Mouse (Mus musculus): ENCODE results near the gene Ttc36. TPM values are rescaled to one million over a fixed set of nuclear protein-coding genes. Genes with fewer than 3 reads are reported as not detected.
"Not testable (repeated sequence)": the region's sequence is repeated elsewhere in the genome, so short reads cannot be mapped to it uniquely, and the experiment has no call there.

Gene Ttc36
- total RNA-seq, 2 experiments from 2014 or later = 1.4 TPM; not detected in 1

DNA sequence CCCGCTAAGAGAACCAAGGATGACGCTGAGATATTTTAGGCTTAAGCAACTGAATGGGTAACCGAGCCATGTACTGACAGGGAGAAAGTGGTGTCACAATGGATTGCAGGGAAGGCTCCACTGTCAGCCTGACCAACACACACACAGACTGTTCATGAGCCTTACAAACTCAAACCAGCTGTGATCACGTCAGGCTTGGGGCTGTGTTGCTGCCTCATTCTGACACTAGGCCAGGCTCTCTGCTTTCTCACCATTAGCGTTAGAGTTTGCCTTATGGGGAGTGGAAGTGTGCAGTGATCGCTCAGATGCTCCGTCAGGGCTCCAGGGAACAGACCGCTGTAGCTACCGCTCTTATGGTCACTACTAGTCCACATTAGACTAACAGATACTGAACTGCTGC lies 10.0 kb downstream of the Ttc36 start:
- intact Hi-C loops (cut with DNase I) = no loop called here

DNA sequence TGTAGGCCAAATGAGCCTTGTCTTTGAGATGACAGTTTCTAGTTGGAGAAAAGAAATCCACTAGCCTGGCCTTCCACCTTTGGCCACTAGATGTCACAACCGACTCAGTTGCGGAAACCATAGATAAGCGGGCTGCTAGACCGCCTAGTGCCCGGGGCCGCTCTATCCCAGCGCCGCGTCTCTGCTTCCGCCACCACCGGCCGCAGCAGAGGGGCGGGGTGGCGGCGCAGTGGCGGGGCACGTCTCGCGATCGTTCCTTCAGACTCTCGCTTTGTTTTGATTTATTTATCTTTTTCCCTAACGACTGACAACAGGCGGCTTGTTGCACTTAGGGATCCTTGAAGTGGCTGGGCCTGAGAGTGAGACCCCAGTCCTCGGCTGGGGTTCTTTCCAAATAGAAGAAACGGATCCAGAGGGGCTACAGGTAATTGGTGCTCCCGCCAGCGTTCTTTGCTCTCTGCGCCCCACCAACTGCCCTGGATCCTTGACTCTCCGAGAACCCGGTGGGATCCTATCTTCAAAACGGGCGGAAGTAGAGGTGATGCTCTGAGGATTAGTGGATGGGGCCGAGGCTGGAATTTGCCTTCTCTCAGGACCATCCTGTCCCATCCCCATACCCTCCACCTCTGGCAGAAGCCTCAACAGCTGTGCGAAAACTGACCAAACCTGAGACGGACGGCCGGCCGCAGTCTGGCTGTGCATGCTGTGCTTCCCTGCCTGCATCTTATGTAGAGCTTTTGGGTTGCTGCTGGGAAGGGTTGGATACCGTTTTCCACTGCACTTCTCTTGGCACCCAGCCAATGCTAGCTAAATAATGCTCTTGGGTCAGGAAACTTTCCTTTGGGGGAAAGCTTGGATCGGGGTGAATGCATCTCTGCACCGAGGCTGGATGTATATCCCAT lies 29.9 kb downstream of the Ttc36 start:
- intact Hi-C loops (cut with DNase I) = no loop called here
- peak; percentile 88 to 89 for DNase-seq (ENCODE audit: low spot score in 2 of 2)

More for the DNA sequence above, 10.0 kb downstream of the Ttc36 start:
- DNase-seq (ENCODE audit: low spot score in 2 of 2) = no peak

DNA sequence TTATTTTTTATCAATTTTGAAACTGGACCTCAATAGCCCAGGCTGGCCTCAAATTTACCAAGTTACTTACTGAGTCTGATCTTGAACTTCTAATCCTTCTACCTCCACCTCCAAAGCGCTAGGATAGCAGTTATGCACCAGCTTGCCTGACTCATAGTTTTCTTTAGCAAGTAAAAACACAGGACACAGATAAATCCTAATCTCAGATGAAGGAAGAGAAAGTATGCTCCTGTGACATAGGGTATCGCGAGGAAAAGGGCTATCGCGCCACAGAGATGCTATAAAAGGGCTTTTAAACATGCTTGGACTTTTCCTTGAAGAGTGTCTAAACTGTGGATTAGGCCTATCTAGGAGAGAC lies 30.5 kb downstream of the Ttc36 start:
- no peak for DNase-seq (ENCODE audit: low spot score in 2 of 2)
- intact Hi-C loops (cut with DNase I) = no loop called here

DNA sequence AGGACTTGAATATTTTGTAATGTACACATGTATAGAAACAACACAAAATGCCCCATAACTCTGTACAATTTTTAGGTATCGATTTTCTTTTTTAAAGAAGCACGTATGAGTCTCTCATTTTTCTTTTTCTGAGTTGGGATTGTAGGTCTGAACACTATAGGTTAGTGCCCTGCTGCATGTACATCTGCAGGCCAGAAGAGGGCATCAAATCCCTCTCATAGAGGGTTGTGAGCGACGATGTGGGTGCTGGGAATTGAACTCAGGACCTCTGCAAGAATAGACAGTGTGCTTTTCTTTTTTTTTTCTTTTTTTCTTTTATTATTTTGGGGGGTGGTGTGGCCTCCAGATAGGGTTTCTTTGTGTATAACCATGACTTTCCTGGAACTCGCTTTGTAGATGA lies 31.5 kb downstream of the Ttc36 start:
- intact Hi-C loops (cut with DNase I) = no loop called here
- no peak for DNase-seq (ENCODE audit: low spot score in 2 of 2)

DNA sequence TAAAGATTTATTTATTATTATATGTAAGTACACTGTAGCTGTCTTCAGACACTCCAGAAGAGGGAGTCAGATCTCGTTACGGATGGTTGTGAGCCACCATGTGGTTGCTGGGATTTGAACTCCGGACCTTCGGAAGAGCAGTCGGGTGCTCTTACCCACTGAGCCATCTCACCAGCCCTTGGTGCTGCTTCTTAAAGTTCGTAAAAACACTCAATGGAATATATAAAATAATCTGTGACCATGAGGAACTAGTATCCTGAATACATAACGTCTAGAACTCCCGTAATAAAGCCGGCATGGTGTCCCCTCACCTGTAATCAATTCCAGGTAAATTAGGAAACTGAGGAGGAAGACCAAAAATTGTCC lies 34.9 kb downstream of the Ttc36 start:
- DNase-seq (ENCODE audit: low spot score in 2 of 2); intact Hi-C loops (cut with DNase I): not testable (repeated sequence)

DNA sequence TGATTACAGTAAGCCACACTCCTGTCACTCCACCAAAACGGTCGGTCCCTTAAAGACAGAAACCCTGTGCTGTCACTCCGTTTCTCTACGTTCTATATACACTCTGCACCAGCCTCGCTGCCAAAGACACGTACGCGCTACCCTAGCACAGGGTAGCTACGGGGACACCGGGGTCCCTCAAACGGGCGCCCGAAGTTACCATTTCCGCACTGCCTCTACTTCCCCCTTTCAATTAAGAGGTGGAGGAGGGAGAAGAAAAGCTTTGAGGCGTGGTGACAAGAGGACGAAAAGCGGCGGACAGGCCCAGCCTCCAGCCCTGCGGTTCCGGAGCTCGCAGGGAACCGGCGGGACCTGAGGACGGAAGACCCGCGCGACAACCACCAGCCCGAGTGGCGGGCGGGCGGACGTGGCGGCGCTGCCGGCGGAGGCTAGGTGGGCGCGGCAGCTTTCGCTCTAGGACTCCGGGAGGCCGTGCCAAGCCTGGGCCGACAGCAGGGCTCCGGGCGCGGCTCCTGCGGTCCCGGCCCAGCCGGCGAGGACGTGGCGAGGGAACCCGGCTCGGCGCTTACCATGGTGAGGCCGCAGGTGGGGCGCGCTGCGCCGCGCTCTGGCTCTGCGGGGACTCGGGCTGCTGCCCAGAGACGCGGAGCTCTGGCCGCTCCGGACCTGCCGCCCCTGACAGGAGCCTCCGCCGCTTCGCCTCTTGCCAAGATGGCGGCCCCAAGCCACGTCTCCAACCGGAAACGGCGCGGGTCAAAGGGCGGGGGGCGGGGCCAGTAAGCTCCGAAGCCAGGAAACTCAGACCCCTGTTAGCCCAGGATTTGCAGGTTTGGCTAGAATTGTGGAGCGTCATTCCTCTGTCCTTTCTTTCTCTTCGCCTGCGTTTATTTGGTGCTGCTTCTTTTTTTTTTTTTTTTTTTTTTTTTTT lies 35.5 kb downstream of the Ttc36 start, which contains the start of the genes Arcn1 and Ift46:
TSS of gene Arcn1 (minus strand) at position 745 of the 928 bp plus-strand sequence.
TSS of gene Ift46 (plus strand) at position 808 of the 928 bp plus-strand sequence.
- DNase-seq (ENCODE audit: low spot score in 2 of 2) = peak; percentile 84 to 88
- intact Hi-C loops (cut with DNase I) = no loop called here

DNA sequence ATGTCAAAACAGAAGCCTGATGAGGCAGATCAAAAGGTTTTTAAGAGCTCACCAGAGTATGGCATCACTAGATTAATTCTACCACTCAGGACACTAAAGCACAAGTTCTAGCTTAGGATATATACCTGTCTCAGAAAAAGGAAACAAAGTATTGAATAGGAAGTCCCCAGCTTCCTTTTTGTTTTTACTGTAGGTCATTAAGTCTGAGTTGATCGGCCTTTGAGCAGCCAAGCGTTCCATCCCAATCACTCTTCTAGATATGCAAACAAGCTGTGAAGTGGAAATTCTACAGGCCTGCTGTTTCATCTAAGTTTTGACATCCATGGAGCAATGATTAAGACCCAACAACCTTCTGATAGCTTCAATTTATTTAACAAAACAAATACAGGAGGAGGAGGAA lies 42.0 kb downstream of the Ttc36 start:
- intact Hi-C loops (cut with DNase I) = no loop called here

More for the DNA sequence above, 42.0 kb downstream of the Ttc36 start:
- no peak for DNase-seq (ENCODE audit: low spot score in 2 of 2)

Other genes with a start within 250 kb of the Ttc36 start
- gene Cxcr5, start 241.2 kb downstream of the Ttc36 start, total RNA-seq (2021) = not detected
- 100 to 1,000 TPM; 128 to 140 TPM for gene Ddx6, start 198.2 kb downstream of the Ttc36 start, total RNA-seq (2021)
- gene Treh, start 129.8 kb downstream of the Ttc36 start, total RNA-seq (2021) = under 1 TPM in 1 of 2 experiments, not detected in 1; 0.27 TPM
- 10 to 100 TPM; 74.9 to 86.3 TPM for gene Phldb1, start 67.9 kb downstream of the Ttc36 start, total RNA-seq (2021)
- 10 to 100 TPM; 89.0 to 99.0 TPM for gene Arcn1, start 35.2 kb downstream of the Ttc36 start, total RNA-seq (2021)
- 10 to 100 TPM; 65.0 to 72.9 TPM for gene Ift46, start 35.2 kb downstream of the Ttc36 start, total RNA-seq (2021)
- 10 to 100 TPM; 54.0 to 54.9 TPM for gene Tmem25, start 3.8 kb downstream of the Ttc36 start, total RNA-seq (2021)
- gene Kmt2a, start 78.2 kb upstream of the Ttc36 start, total RNA-seq (2021) = 10 to 100 TPM; 52.2 to 79.3 TPM
- 100 to 1,000 TPM; 303 to 311 TPM for gene Atp5l, start 117.7 kb upstream of the Ttc36 start, total RNA-seq (2021)
- 10 to 100 TPM; 60.9 to 78.5 TPM for gene Ube4a, start 162.5 kb upstream of the Ttc36 start, total RNA-seq (2021)
- gene Cd3g, start 177.4 kb upstream of the Ttc36 start, total RNA-seq (2021) = not detected
- gene Cd3d, start 178.7 kb upstream of the Ttc36 start, total RNA-seq (2021) = not detected
- gene Cd3e, start 206.6 kb upstream of the Ttc36 start, total RNA-seq (2021) = not detected
- gene Mpzl2, start 236.7 kb upstream of the Ttc36 start, total RNA-seq (2021) = 1 to 10 TPM in 1 of 2 experiments, under 1 TPM in 1; 0.84 to 1.4 TPM